Mouse (Mus musculus) forebrain, embryonic 14.5 days (tissue): ENCODE results near the gene Nlgn2. TPM values are rescaled to one million over a fixed set of nuclear protein-coding genes. Genes with fewer than 3 reads are reported as not detected.
A peak's percentile ranks its signal among the peaks of the same experiment; 100 is the strongest.

Experiments
- ATAC-seq: fragments of 200-750 bp; cut with Nextera tagmentation; 2 replicates; pipeline ENCODE4 v1.8.0; 2017; ENCODE audit warnings: mild to moderate bottlenecking, moderate library complexity
- DNase-seq: peaks from one replicate; pipeline ENCODE4 v3.0.0-alpha.2; 2015; ENCODE audit warnings: low spot score
- H3K27ac ChIP-seq: fragments of 300-500 bp; sonication (generic); 2 replicates; pipeline ENCODE4 v1.5.1; 2014; ENCODE audit warnings: low read depth, mild to moderate bottlenecking, control low read depth, low read length, moderate library complexity
- H3K27me3 ChIP-seq: fragments of 300-500 bp; sonication (generic); replicated peaks from 2 replicates; pipeline ENCODE4 v1.6.1; 2014; ENCODE audit warnings: low read length, control low read depth, mixed read lengths; ENCODE audit not compliant: control insufficient read depth, insufficient read depth
- H3K36me3 ChIP-seq: fragments of 300-500 bp; sonication (generic); 2 replicates; pipeline ENCODE4 v1.6.1; 2014; ENCODE audit warnings: low read length, control low read depth; ENCODE audit not compliant: control insufficient read depth, insufficient read depth
- H3K4me1 ChIP-seq: fragments of 300-500 bp; sonication (generic); 2 replicates; pipeline ENCODE4 v1.6.1; 2014; ENCODE audit warnings: antibody characterized with exemption, low read length, control low read depth; ENCODE audit not compliant: control insufficient read depth, insufficient read depth
- H3K4me2 ChIP-seq: fragments of 300-500 bp; sonication (generic); 2 replicates; pipeline ENCODE4 v1.6.1; 2014; ENCODE audit warnings: mild to moderate bottlenecking, control low read depth, low read length
- H3K4me3 ChIP-seq: fragments of 300-500 bp; sonication (generic); 2 replicates; pipeline ENCODE4 v1.5.1; 2014; ENCODE audit warnings: low read depth, low read length, control low read depth
- H3K9ac ChIP-seq: fragments of 300-500 bp; sonication (generic); 2 replicates; pipeline ENCODE4 v1.6.1; 2014; ENCODE audit warnings: mild to moderate bottlenecking, low read length, control low read depth, moderate library complexity
- H3K9me3 ChIP-seq: fragments of 300-500 bp; sonication (generic); replicated peaks from 2 replicates; pipeline ENCODE4 v1.6.1; 2016; ENCODE audit warnings: low read length, control low read depth, mixed read lengths; ENCODE audit not compliant: control insufficient read depth
- WGBS: fragments of 180-500 bp; shearing (Covaris S2); extraction: QIAGEN DNeasy Blood & Tissue Kit; methylation state at CpG from one replicate; pipeline ENCODE4 v1.1.7; 2014; 5-methylcytosine and 5-hydroxymethylcytosine counted together
- polyA plus RNA-seq: library from polyadenylated mRNA; unstranded; fragments of >200 nt; fragmentation: Nextera tagmentation; extraction: Ambion mirVana; gene quantifications from 2 replicates; pipeline ENCODE4 v1.2.1, GENCODE M21; 2014

The Nlgn2 gene
- polyA plus RNA-seq, 1 experiment from 2014 or later, result 15.7 TPM

DNA sequence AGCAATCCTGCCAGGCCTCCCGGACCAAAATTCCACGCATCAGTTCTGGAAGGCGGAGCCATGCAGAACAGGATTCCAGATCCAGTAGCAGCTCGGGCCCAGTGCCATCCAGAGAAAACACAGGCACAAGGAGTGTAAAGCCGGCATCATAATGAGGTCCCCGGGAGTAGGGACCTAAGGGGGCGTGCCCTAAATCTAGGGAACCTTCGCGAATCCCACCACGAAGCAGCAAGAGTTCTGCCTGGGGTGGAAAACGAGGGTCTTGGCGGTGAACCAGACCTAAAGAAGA is 33.0 kb downstream of the Nlgn2 start:
- no peaks in the 10 kb centered on the region for H3K36me3 ChIP-seq
- DNase-seq (peak; percentile 20), ATAC-seq (no peak)
- H3K27ac ChIP-seq, result no peak overlapping the region
- H3K9me3 ChIP-seq, result no peaks in the 10 kb centered on the region
- H3K9ac ChIP-seq, result peak overlapping the region; percentile 25; the same call in 1 of the 2 replicates
- H3K4me2 ChIP-seq, result peak overlapping the region; percentile 98; the same call in 1 of the 2 replicates
- H3K4me1 ChIP-seq, result peaks cover 37% of the 10 kb centered on the region
- H3K4me3 ChIP-seq, result no peak overlapping the region; the same call in 1 of the 2 replicates
- H3K27me3 ChIP-seq, result peaks cover 27% of the 10 kb centered on the region
- WGBS, result 5% methylated on average over 12 of the region's 12 CpGs

DNA sequence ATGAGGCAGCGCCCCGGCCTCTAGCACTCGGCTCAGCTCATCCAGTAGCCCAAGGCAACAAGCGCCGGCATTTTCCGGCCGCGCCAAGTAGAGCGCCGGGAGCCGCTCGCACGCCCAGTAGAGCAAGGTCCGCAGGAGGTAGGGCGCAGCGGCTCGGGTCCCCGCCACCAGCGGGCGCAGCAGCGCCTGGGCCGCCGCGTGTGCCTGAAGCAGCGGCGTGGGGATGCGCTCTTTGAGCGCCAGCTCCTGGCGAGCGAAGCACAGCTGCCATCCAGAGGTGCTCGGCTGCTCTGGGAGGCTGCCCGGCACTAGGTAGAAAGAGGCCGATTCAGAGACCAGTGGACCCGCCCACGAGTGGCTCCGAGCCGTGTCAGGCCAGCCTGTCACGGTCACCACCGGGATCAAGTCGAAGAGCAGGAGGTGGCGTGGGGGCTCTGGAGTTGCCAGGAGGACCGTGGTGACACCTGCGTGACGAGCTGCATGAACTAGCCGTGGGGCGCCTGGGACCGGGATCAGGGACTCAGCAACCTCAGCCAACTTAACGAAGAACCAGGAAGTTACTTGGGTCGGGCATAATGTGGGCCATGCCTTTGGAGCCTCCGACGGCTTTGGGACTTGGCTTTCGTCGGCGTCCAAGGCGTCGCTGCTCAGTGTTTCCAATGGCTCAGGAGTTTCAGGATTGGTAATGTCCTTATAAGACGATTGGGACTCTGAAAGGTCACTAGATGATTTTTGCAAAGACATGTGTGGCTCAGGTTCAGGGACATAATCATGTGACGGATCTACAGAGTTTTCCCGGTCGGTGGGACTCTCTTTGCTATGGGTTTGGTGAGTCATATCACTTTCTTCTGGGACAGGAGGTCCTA is 33.6 kb downstream of the Nlgn2 start:
- Histone ChIP-seq H3K4me2 (peak overlapping the region; percentile 98), H3K27me3 (peaks cover 27% of the 10 kb centered on the region), H3K4me3 (peak overlapping the region; percentile 56), H3K9ac (peak overlapping the region; percentile 75), H3K27ac (peak overlapping the region; percentile 70; the same call in 1 of the 2 replicates), H3K36me3 (no peaks in the 10 kb centered on the region), H3K9me3 (no peaks in the 10 kb centered on the region), H3K4me1 (peaks cover 43% of the 10 kb centered on the region)
- WGBS, result under 1% methylated on average over 60 of the region's 60 CpGs
- peak; percentile 33 for ATAC-seq
- DNase-seq, result peak; percentile 76

DNA sequence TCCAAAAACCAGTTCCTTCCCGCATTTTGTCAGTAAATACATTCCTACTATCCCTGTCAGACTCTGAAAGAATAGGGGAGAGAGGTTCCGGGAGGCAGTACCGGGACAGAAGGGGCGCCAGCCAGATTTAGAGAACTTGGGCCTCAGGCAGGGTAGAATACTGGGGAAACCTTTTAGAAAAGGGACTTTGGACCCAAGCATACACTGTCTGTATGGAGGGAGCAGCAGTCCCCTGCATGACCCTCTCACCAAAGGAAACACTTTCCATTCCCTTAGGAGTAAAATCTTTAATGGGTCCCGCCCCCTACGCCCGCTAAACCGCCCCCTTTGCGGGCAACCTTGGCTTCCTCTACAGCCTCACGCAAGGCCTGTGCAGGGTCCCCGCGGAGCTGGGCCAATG is 34.3 kb downstream of the Nlgn2 start:
- ATAC-seq, result 0 out of 2 replicates have a peak, but pooled peaks have one; percentile 1
- Histone ChIP-seq H3K9me3 (no peaks in the 10 kb centered on the region), H3K9ac (peak overlapping the region; percentile 75), H3K27me3 (peaks cover 27% of the 10 kb centered on the region), H3K4me2 (peak overlapping the region; percentile 98), H3K36me3 (no peaks in the 10 kb centered on the region), H3K27ac (peak overlapping the region; percentile 70; the same call in 1 of the 2 replicates), H3K4me3 (peak overlapping the region; percentile 56), H3K4me1 (peaks cover 46% of the 10 kb centered on the region)
- no peak for DNase-seq
- 2% methylated on average over 12 of the region's 12 CpGs for WGBS

GRCm38 (mm10) chr11:69802648-69803105 is 34.9 kb downstream of the Nlgn2 start:
- DNase-seq, result peak; percentile 86
- Histone ChIP-seq H3K4me1 (peaks cover 46% of the 10 kb centered on the region), H3K9ac (peak overlapping the region; percentile 75), H3K9me3 (no peaks in the 10 kb centered on the region), H3K27ac (peak overlapping the region; percentile 70), H3K4me2 (peak overlapping the region; percentile 98), H3K27me3 (peaks cover 27% of the 10 kb centered on the region), H3K36me3 (no peaks in the 10 kb centered on the region), H3K4me3 (peak overlapping the region; percentile 56)
- peak; percentile 29 for ATAC-seq
- under 1% methylated on average over 33 of the region's 33 CpGs for WGBS

- ATAC-seq (no peak), DNase-seq (no peak)
- H3K4me1 ChIP-seq, result peaks cover 46% of the 10 kb centered on the region
- H3K27me3 ChIP-seq, result peaks cover 27% of the 10 kb centered on the region
- H3K36me3 ChIP-seq, result no peaks in the 10 kb centered on the region
- 1% methylated on average over 33 of the region's 33 CpGs for WGBS
- H3K9me3 ChIP-seq, result no peaks in the 10 kb centered on the region
- H3K9ac ChIP-seq, result peak within 1 kb of the TSS; percentile 75
- H3K4me2 ChIP-seq, result peak within 1 kb of the TSS; percentile 98
- peak within 1 kb of the TSS; percentile 88 for H3K27ac ChIP-seq
- peak within 1 kb of the TSS; percentile 56 for H3K4me3 ChIP-seq
Observed at GRCm38 (mm10) chr11:69801379-69801977, 36.1 kb downstream of the Nlgn2 start, which contains the start of gene Fgf11. Fgf11 (minus strand) TSS chr11:69801857.

GRCm38 (mm10) chr11:69800392-69801197 is 37.0 kb downstream of the Nlgn2 start:
- ATAC-seq, result peak; percentile 80
- WGBS, result under 1% methylated on average over 36 of the region's 36 CpGs
- H3K27me3 ChIP-seq, result peaks cover 21% of the 10 kb centered on the region
- H3K27ac ChIP-seq, result peak overlapping the region; percentile 88
- H3K4me2 ChIP-seq, result peak overlapping the region; percentile 98
- H3K9me3 ChIP-seq, result no peaks in the 10 kb centered on the region
- no peaks in the 10 kb centered on the region for H3K36me3 ChIP-seq
- H3K9ac ChIP-seq, result peak overlapping the region; percentile 73
- H3K4me3 ChIP-seq, result peak overlapping the region; percentile 56
- peak; percentile 90 for DNase-seq
- peaks cover 46% of the 10 kb centered on the region for H3K4me1 ChIP-seq

DNA sequence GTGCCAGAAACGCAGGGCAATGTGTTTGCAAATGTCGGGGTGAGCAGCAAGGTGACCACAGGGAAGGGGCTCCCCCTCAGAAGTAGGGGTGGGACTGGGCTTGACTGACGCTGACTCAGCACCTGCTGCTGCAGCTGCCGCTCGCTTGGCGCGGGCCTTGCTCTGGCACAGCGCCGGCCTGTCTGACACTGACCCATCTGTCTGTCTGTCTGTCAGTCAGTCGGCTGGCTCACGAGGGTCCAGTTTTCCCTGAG is 37.5 kb downstream of the Nlgn2 start:
- Histone ChIP-seq H3K4me3 (peak overlapping the region; percentile 56), H3K4me2 (peak overlapping the region; percentile 98), H3K27ac (peak overlapping the region; percentile 88), H3K9ac (peak overlapping the region; percentile 73), H3K36me3 (no peaks in the 10 kb centered on the region), H3K4me1 (peaks cover 46% of the 10 kb centered on the region), H3K27me3 (peaks cover 15% of the 10 kb centered on the region), H3K9me3 (no peaks in the 10 kb centered on the region)
- DNase-seq (peak; percentile 77), ATAC-seq (peak; percentile 45)
- under 1% methylated on average over 11 of the region's 11 CpGs for WGBS

DNA sequence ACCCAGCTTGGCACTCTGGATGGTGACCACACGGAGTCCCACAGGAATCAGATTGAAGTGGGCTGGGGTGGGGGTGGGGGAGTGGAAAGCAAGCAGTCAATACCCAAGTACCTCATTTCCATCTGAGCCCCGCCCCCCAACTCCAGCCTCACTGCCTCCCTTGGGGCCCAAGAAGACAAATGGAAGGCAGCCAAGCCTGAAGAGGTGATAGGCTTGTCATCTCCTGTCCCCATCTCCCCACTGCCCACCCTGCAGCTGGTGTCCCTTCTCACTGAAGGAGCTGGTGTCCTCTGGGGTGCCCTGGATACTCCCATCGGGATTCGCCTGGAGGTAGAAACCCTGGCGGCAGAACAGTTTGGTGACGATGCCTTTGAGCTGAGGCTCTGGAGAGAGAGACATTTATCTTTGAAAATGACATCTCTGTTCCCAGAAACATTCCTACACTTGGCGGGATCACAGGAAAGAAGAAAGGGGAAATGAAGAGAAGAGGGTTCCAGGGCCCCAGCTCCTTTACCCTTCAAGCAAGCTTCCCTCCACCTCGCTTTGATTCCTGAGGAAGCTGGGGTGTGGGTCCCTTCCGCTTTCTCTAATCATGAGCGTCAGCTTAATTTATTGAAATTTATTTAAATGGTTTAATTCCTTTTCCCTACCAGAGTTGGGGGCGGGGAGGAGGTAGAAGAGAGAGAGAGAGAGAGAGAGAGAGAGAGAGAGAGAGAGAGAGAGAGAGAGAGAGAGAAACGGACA is 38.0 kb downstream of the Nlgn2 start:
- peaks cover 10% of the 10 kb centered on the region for H3K27me3 ChIP-seq
- peak overlapping the region; percentile 73; the same call in 1 of the 2 replicates for H3K9ac ChIP-seq
- peak overlapping the region; percentile 98 for H3K4me2 ChIP-seq
- peak overlapping the region; percentile 56 for H3K4me3 ChIP-seq
- H3K36me3 ChIP-seq, result no peaks in the 10 kb centered on the region
- H3K27ac ChIP-seq, result peak overlapping the region; percentile 88
- WGBS, result 21% methylated on average over 11 of the region's 12 CpGs
- DNase-seq (peak; percentile 68), ATAC-seq (no peak)
- H3K4me1 ChIP-seq, result peaks cover 44% of the 10 kb centered on the region
- H3K9me3 ChIP-seq, result no peaks in the 10 kb centered on the region
